Mouse (Mus musculus) monocyte, adult 2 months (primary cell): ENCODE data around the gene Frmd8.
A peak's percentile ranks its signal among the peaks of the same experiment; 100 is the strongest.

ENCODE experiments used
- DNase-seq, 2 experiments: peaks; one replicate each; pipeline ENCODE4 v3.0.0; 2022; ENCODE audit warnings: low spot score in 2 of 2, low read depth in 1 of 2

Gene Frmd8

DNA sequence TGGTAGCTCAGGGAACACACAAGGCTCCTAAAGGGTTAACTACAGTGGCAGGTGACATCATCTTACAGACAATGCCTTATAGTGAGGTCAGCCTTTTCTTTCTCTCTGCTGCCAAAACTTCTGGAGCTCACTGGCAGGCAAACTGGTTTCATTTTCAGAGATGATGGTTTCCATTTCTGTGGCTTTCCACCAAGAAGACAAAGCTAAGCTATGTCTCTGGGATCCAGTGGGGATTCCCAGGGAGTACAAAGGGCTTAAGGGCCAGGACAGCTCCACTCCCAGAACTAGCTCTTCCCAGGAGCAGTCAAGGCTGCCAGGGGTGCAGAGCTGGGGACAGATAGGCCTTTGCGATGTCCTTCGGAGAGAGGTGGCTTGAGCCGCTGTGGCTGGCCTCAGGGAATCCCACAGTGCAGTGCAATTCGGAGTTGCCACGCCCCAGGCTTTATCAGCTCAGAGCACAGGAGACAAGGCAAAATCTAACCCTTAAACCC is 23.5 kb downstream of the Frmd8 start:
- DNase-seq: no peak

DNA sequence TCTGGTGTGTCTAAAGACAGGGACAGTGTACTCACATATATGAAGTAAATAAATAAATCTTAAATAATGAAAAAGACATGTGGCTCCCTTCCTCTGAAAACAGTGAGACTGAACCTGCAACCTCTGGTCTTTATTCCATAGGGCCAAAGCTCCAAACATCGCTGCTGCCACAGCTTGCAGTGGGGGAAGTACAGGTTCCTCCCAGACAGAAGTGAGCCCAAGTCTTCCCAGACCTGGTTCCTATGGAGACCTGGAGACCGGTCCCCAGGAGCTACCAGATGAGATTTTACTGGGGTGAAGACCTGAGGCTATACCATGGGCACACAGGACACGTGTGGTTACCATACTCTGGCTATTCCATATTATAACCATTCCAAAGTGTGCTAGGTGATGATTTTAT is 24.2 kb downstream of the Frmd8 start:
- no peak for DNase-seq

GRCm38 (mm10) chr19:5849843-5850527 is 25.1 kb downstream of the Frmd8 start:
- DNase-seq: peak; percentile 77 to 92

GRCm38 (mm10) chr19:5848826-5849672 is 26.0 kb downstream of the Frmd8 start:
- DNase-seq: peak in 1 of 2 experiments; percentile 43

- peak in 1 of 2 experiments; percentile 36 for DNase-seq
Measured at GRCm38 (mm10) chr19:5848032-5848825, 26.8 kb downstream of the Frmd8 start.

- DNase-seq: no peak
Measured at GRCm38 (mm10) chr19:5847306-5847796, 27.7 kb downstream of the Frmd8 start.

- peak; percentile 88 to 89 for DNase-seq
Measured at GRCm38 (mm10) chr19:5846557-5847305, 28.3 kb downstream of the Frmd8 start.

GRCm38 (mm10) chr19:5846154-5846553 is 28.9 kb downstream of the Frmd8 start:
- DNase-seq: peak in 1 of 2 experiments; percentile 34

GRCm38 (mm10) chr19:5845319-5846135 is 29.5 kb downstream of the Frmd8 start:
- peak; percentile 94 to 96 for DNase-seq

DNA sequence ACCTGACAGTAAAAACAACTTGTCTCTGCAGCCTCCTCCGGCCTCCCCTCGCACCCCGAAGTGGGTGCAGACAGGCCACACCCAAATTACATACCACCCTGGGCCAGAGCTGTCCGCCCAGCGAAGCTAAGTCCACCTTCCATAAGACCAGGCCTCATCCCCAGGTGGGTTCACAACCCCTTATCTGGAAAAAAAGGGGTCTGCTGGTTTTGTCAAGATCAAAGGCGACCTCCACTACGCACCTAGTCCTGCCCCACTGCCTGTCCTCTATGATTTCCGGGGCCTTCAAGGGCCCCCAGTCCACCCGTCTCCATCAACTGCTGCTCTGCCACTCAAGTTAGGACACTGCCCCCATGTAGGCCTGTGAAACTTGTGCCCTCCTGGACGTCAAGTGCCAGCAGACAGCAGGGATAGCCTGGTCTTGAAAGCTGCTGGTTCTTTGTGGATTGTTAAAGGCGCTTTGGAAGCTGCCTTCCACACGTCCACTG is 30.2 kb downstream of the Frmd8 start:
- no peak for DNase-seq

DNA sequence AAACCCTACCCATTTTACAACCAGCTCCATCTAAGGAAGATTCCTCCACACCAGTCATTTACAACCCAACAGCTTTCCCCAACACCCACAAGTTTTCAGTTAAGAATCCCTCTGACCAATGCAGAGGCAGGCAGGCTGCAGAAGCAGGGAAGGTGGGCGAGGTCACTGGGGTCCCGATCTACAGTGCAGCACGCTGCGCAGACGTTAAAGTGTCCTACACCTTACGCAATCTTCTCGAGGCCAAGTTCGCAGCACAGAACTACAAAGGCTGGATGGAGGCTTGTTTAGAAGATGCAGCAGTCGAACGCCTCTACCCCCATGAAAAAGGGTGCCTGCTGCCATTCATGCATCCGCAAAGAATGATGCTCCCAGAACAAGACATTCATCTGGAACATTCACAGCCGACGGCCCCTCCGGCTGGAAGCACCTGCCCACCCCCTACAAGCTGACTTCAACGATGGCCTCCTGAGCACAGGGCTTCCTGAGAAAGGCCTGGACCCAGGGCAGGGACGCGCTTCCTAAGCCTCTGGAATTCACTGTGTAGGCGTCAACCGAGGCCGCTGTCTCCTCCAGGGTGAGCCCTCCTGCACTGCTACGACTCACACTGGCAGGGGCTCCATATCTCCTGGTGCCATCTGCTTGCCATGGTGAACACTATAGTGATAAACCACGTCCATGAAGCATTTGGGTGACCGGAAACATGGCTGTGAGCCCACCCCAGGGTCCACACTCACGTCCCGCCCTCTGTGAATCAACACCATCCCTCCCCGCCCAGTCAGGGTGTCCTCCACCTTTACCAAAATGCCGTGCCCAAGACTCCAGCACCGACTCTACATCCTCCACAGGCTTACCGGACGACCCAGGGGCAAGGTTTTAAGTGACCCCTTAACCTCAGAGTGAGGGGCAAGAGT is 31.0 kb downstream of the Frmd8 start:
- peak in 1 of 2 experiments; percentile 45 for DNase-seq

DNA sequence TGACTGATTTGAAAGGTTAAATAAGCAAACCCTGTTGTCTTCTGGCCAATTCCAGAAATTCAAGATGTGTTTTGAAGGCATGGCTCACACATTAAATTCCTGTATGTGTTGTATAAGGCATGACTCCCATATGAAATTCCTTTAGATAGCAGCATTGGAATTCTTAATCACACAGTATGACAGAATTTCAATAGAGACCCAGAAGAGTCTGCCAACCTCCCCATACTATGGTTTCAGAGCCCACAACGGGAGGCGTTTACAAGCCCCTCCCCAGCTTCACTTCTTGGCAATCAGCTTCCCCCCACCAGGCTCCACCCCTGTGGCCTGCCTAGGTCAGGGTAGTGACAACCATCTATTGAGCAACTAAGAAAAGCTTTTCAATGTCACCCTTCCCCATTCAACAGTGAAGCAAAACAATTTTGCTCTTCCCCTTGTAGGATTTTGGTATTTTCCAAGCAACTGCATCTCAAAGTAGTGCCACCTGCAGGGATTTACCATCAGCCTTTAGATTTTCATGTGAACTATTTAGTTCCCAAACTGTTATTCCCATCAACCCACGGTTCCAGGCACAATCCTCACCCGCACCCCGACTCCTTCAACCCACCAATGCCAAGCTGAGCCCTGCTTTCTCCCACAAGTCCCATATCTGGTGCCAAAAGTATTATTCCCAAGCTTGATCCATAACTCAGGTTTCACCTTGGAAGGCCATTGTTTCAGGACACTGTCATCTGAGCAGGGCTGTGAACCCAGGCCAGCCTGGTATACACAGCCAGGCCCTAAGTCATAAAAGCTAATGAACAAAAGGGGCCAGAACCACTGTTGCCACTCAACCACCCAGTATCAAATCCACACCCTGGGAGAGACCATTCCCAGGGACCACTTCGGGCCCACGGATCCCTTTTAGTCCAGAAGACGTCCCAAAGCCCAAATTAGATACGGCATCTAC is 32.0 kb downstream of the Frmd8 start:
- peak in 1 of 2 experiments; percentile 73 for DNase-seq

DNA sequence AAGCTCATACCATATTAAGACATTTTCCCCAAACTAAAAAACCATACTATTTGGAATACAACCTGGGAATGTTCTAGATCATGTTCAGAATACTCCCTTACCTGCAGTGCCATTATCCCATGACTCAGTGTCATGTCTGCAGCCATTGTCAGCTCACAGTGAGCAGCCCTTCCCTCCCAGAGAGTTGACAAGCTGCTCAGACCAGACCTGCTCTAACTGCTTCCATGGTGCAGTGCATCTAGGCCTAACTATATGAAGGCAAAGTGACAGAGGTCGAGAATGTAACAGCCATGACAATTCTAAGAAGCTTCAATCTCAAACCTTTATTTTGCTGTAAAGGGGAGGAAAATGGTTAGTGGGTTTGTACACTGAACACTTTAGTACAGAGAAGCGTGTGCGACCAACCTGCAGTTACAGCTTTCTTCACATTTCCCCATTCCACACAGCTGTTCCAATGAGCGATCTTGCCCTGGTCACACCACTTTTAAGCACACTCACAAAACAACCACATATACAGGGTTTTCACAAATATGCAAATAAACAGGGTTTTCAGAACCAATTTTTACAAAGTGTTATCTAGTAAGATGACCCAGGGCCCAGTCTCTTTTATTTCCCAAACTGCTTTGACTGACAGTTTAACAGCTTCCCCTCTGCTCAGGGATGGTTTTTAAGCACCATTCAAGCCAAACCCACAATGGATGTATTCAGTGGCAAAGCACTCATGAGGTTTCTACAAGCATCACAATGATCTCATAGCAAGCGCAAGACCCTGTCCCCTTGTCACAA is 32.9 kb downstream of the Frmd8 start:
- DNase-seq: peak in 1 of 2 experiments; percentile 42

GRCm38 (mm10) chr19:5841389-5841946 is 33.6 kb downstream of the Frmd8 start:
- DNase-seq: peak in 1 of 2 experiments; percentile 69

GRCm38 (mm10) chr19:5840890-5841388 is 34.1 kb downstream of the Frmd8 start:
- peak in 1 of 2 experiments; percentile 32 for DNase-seq
